Mouse (Mus musculus): Measurements from ENCODE around the gene Dock6.

- no peak for TF ChIP-seq CTCF (IDR thresholded peaks at IDR 0.05; ENCODE audit: low read depth, low read length)
- no peak for TF ChIP-seq GATA1 (IDR thresholded peaks at IDR 0.05; ENCODE audit: borderline replicate concordance, low read length)
Observed at GRCm38 (mm10) chr9:21889229-21889628, 36.8 kb upstream of the Dock6 start.
